Mouse (Mus musculus) testis, postnatal 10 days (tissue): ENCODE measurements around the gene Ism2.
"Not testable (repeated sequence)": the region's sequence is repeated elsewhere in the genome, so short reads cannot be mapped to it uniquely, and the experiment has no call there.

ENCODE experiments used
- DNase-seq: peaks from one replicate; pipeline ENCODE4 v3.0.0; 2021; ENCODE audit warnings: low spot score

Ism2 gene

DNA sequence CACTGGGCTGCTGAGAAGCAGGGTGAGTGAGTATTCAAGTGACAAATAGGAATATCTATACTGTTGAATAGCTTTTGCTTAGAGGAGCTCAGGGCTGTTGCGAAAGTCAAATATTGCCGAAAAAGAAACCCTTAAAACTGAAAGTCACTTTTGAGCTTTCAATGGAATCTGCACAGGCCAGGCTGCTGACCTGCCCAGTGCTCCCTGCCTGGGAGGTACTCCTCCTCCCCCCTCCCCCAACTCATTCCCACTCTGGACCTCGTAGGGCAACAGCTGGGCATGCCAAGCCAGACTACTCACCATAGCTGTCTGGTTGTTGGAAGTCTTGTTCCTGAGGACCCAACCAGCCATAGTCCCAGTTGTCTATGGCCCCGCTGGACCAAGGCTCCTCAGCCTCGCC is 14.8 kb downstream of the Ism2 start:
- no peak for DNase-seq

DNA sequence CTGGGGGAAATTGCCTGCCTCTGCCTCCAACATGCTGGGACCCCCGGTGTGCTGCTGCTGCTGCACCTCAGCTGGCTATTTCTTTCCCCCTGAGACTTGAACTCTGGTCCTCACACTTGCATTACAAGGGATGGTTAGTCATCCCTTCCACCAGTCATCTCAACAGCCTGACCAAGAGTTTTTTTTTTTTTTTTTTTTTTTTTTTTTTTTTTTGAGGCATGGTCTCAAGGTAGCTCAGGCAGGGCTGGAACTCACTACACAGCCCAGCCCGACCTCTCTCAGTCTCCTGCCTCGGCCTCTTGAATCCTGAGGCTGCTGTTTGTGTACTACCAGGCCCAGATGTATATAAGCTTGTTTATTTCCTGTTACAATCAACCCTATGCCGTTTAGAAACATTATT is 15.2 kb downstream of the Ism2 start:
- no peak for DNase-seq

DNA sequence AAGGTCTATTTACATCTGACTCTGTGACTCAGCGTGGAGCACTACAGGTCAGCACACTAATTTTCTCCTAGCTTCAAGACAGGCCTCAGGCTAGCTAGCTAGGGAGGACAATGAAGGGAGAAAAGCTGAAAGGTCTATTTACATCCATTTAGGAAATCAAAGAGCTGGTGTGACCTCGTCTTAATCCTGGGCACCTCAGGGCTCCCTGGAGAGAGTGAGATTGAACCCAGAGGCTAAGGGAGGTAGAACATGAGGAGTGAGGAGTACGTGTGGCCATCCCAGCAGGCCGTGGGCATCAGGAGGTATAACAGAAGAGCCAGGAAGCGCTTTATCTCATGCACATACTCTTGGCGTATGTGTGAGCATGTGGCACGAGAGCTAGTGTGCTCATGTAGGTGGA is 15.8 kb downstream of the Ism2 start:
- no peak for DNase-seq

DNA sequence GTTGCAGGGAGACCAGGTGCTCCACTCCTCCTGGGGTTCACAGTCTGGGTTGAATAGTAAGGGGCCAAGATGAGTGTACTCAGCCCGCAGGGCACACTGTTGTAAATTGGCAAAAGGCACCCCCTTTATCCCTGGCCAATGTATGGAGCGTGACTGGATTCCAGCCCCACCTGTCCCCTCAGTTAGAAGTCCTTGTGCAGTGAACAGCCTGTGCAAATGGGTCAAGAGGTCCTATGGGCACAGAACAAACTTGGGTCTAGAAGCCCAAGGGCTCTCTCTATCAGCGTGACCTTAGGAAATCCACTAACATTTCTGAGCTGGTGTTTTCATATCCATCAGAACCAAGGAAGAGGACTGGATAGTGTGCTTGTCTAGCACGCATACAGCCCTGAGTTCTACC is 16.8 kb downstream of the Ism2 start:
- no peak for DNase-seq

DNA sequence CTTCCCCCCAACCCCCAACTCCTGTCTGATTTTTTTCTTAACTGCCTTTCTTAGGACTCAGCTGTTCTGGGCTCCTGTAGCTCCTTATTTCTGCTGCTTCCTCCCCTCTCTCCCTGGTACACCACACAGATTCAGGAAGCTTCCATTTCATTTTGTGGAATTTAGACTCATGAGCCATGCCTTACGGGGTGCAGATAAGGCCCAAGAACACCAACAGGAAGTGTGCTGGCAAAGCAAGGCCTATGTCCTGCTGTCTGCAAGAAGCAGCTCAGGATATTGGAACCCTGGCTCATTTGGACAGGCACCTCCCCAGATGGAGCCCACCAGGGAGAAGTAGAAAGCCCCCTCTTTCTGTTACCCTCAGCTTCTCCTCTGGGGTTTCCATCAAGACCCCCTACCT is 17.7 kb downstream of the Ism2 start:
- no peak for DNase-seq

DNA sequence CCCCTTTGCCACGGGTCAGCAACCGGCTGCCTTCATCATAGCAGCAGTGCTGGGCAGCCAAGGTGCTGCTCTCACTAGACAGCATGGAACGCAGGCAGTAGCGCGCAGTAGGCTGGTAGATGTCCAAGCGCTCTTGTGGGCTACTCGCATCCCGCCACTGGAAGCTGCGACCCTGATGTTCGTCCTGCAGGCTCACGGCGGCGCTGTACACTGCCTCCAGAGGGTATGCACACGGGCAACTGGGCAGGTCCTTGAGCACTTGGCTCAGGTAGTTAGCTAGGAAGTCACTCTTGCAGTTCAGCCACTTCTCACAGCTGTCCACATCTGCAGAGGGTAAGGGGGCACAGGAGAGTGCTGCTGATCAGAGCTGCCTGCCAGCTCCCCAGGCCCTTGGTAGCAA is 19.6 kb downstream of the Ism2 start:
- no peak for DNase-seq

DNA sequence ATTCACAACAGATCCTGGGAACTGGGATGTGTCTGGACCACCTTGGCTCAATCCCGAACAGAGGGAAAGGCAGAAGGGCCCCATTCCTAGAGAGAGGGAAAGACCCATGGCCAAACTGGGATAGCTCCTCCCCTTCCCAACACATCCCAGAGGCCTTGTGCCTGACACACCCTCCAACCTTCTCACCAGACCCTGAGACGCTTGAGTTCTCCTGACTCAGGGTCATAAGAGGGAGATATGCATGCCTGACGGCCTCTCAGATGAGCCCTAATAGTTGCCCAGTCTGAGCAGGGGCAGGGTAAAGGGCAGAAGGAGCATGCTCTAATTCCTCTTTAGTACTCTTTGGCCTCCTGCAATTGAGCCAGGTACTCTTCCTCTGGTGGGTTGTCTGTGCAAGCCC is 20.2 kb downstream of the Ism2 start:
- DNase-seq = no peak

DNA sequence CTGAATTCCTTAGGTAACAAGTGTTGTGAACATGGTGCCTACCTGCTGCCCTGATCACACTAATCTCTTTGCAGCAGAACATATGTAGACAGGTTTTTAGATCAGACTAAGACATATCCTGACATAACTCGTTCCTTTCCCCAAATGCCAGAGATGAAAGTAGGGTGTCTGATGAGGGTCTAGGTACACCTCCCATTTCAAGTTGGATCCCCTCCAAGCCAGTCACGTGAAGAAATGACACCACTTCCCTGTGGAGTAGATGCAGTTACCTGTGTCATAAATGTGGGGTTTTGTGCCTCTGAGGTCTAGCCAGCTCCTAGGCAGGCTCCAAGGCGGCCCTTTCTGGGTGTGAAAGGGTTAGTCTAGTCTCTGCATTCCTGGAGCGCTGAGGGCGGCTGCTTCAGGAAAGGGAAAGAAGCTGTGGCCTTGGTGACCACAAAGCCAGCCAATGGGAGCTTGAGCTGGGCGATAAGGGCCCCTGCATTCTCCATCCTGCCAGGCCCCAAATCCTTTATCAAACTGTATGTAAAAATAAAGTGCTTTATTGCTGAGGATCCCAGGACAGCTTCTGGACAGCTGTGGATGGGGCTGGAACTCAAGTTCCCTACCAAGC is 21.3 kb downstream of the Ism2 start:
- DNase-seq = peak; percentile 57

DNA sequence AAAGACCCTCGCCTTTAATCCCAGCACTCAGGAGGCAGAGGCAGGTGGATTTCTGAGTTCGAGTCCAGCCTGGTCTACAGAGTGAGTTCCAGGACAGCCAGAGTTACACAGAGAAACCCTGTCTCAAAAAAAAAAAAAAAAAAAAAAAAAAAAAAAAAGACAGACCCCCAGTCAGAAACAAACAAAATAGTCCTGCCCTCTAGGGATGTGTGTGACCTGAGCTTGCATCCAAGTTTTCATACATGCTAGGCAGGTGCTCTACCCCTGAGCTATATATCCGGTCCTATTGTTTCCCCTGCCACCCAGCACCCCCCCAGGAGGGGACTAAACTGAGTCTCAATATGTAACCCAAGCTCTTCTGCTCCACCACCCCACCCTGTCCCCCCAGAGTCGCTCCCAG is 22.3 kb downstream of the Ism2 start:
- not testable (repeated sequence) for DNase-seq

DNA sequence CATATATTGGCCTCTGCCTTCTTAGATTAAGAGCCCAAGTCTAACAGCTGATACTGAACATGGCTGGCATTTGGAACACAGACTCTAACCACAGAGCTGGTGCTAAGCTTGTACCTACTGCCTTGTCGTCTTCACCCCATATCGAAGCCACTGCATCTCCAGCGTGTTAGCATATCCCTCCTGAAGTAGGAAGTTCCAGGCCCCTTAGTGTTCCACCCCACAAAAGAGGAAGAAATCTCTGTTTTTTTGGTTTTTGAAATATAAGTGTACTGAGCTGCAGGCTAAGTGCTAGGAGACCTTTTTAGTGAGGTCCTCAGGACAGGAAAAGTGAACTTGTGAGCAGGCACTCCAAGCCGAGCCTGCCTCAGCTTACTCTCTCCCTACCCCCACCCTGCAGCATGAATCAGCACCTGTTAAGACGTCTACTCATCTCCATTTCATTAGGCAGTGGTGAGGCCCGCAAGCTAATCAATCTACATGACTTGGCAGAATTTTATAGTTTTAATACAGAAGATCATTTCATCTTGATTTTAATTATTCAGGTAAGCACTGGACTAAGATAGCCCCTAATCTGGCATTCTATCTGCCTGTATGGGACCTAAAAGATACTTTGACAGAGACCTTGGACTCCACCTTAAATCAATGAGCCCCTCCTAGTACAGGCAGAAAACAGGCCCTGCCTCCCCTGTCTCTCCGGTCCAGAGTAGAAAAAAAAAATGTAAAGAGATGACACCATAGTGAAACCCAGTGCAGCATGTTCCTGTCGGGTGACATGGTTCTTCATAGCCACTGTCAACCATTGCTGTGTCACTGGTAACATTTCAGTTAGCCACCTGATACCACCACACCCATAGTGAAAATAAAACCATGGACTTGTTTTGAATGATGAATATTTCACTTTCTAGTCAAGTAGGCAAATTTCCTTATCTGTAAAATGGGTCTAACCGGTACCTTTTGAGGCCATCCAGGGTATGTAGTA is 24.4 kb downstream of the Ism2 start:
- no peak for DNase-seq

DNA sequence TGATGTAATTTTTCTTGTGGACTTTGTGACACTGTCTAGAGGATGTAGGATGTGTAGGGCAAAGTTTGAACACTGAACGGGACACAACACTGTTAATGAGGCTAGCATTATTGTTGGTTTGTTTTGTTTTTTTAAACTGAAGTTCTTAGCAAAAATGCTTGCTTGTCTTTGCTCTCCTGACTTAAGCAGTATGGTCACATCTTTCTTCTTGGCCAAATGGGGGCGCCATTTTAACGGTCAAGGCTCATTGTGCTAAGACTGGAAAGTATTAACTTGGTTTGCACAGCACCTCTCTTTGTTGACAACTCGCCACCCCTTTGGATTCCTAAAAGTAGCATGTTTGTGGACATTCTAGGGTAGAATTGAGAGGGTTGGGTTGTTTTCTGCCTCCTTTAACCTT is 31.8 kb downstream of the Ism2 start:
- peak; percentile 55 for DNase-seq

DNA sequence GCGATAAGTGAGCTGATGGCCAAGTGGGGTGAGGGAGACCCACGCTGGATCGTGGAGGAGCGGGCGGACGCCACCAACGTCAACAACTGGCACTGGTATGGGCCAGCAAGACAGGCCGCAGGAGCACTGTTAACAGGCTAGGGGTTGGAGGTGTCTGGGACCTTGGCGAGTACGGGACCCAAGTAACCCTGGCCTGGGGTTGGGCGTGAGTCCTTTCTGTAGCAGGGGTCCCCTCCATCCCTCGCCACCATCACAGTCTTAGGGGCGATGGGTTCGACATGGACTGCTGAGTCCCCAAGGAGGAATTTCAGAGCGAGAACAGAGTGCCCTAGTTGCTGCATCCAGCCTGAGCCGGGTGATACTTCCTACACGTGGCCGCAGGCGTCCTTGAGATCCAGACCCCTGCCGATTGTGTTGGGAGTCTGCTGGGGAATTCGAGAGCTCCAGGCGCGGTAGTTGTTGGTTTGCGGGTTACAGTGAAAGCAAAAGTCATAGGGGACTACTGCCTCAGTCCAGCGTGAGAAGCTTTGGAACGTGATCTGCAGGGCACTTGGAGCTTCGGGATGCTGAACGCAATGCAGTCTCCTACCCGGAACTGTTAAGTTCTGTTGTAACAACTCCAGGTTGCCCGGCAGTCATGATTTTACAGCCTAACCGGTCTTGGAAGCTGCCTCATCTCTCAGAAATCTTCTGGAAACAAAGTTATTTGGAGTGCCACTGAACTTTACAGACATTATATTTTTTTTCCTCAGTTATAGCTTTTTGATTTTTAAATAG is 32.5 kb downstream of the Ism2 start:
- DNase-seq = peak; percentile 60

DNA sequence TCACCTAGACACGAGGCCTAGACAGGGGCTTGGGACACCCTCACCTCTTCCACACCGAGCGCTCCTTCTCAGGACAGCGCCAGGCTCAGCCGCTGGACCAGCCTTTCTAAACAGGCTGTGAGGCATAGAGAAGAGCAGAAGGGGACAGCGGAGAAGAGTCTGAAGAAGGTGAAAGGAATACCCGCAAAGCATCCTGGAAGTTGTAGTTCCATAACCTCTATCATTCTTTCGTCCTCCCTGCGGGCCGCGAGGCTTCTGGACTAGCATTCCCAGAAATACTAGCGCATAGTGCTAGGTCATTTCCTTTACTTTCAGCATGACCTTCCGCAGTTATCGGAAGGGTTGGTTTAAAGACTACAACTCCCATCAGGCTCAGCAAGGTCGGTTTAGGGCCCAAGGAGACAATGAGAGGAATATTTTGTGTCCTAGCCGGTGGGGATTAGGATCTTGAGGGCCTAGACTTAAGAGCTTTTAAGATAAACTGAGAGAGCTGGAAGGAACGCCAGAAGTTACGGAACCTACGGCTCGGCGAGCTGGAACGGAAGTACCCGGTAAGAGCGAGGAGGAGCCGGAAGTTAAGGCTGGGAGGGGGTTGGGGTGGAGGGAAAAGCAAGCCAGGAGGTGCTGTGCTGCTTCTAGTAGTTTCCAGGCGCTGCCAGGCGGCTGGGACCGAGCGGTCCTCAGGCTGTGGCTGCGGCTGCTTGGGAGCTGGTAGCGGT is 33.2 kb downstream of the Ism2 start, which contains the start of the genes Vipas39 and Ahsa1:
Gene Vipas39 (minus strand): TSS at position 149 of the 719 bp plus-strand sequence.
Gene Ahsa1 (plus strand): TSS at position 372 of the 719 bp plus-strand sequence.
- DNase-seq = peak; percentile 79

DNA sequence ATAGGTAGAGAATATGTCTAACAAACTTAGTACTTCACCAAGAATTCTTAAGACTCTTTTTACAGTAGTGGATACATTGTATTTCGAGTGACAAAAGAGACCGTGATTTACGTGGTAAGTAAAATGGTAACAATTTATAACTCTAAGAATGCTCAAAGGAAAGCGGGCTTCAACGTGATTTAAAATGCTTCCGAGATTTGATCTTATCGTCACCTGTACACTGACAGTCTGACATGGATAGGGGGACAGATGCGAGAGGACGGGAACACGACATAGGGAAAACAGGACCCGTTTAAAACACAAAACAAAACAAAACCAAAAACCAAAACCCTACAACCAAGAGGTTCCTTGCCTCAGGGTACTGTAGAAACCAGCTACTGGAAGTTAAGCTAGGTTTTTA is 34.1 kb downstream of the Ism2 start:
- DNase-seq = no peak

DNA sequence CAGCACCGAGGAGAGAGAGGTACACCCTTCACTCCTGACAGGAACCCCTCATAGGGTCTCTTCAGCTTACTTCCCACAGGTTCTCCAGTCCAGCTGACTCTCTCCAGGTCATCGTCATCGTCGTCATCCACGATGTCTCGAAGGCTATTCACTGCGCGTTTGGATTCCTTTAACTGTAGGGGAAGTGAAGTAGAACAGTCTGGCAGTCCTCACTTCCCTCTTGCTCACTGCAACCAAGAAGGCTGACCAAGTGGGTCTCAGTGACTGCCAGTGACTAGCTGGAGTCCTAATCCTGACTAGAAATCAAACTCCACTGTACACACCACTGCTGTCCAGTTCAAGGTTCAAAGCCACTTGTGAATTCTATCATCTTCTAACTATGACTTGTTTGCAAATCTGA is 38.9 kb downstream of the Ism2 start:
- no peak for DNase-seq

DNA sequence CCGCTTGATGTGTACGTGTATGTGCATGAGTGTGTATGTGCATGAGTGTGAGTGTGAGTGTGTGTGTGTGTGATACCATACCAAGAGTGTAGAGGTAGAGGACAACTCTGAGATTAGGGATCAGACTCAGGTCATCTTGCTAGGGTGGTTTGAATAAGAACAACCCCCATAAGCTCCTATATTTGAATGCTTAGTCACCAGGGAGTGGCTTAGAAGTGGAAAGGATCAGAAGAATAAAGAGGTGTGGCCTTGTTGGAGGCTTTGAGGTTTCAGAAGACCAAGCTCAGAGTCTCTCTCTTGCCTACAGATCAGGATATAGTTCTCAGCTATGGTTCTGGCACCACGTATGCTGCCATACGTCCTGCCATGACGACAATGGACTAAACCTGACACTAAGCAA is 42.9 kb downstream of the Ism2 start:
- no peak for DNase-seq

DNA sequence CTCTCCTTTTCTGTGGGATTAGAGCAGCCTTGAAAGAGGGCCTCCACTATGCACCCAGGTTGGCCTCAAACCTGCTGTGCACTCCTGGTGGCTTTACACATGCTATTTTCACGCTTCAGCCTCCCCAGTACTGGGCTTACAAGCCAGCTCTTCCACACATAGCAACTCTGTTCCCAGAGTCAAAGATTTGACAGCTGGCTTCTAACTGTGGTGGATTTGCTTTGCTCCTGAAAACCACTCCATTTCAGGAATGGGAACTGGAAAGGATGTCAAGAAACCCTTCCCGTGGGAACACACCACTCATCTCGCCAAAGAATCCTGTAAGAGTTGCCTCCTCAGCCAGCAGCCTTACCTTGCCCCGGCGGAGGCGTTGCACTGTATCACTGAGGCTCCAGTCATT is 45.6 kb downstream of the Ism2 start:
- no peak for DNase-seq

DNA sequence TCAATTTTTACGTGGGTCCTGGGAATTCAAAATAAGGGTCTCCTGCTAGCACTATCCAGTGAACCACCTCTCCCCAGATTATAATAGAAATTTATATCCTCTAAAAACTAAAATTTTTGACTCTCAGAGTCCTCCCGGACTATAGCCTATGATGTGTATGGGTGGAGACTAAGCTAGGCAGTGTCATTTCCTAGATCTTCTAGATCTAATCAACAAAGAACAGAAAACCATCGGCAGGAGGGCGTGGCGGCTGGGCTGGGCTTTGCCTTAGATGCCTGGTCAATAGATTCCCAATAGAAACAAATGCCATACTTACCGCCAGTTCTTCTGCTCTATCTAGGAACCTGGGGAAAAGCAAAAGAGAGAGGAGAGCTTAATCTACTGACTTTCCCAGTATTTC is 49.3 kb downstream of the Ism2 start:
- DNase-seq = no peak

DNA sequence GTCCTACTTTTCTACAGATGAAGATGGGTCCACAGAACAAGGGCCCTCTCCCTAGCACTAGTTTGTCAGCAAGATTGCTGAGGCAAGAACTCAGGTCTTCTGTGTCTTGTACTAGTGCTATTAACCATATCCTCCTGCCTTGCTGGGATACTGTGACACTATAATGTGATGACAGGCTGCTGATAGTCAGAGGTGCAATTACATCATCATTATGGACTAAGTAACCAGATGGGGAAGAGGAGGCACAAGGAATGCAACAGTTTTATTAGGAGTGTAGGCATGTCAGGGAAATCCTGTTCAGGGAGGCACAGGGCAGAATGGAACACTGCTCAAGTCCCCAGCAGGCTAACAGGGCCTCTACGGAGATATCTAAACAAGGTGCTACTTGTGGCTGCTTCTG is 60.9 kb downstream of the Ism2 start, which contains the start of gene Noxred1:
Gene Noxred1 (minus strand): TSS at position 101 of the 400 bp plus-strand sequence.
- no peak for DNase-seq

DNA sequence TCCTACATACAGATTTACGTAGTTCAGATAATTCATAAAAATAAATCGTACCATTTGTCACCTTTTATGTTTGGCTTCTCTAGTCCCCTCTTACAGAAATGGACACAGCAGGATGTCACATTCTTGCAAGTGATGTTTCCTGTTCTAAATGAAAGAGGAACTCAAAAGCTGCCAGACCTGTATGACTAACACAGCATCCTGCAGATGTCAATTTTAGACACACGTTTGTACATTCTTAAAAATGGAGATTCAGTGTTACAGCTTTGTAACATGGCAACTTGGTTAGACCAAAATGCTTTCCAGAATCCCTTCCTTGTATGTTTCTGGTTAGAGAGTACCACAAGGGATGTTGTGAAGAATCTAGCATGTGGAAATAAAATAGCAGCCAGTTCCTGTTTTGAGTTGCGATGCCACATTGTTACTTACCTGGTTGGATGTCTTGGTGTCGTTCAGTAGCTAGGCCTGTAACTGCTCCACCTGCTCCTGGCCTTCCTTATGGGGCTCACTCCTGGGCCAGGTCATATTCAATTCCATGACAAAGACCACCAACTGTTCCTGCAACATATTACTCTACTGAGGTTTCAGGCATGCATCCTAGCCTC is 62.5 kb downstream of the Ism2 start:
- DNase-seq = no peak

DNA sequence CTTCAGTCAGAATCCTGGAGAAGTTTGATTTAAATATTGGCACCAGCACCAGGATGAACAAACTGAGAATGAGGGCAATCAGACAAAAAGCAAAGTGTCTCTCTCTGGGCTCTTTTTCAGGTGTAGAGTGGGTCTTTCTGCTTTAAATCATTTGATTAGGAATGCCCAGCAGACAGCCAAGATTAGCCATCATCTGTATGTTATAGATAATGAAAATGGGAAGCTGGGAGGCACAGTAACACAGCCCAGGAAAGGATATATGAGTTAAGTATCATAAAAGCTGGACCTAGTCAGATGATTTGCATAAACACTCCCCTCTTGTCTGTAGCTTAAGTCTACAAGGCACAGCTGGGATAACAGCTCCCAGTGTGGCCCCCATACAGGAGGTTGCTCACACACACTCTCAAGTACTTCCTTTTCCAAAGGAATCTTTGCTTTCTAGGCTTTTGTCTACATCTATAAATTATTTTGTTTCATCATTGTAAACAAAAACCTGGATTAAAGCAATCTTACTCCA is 69.1 kb downstream of the Ism2 start:
- no peak for DNase-seq
